Mouse (Mus musculus): ENCODE data around the gene Twist1. TPM values are rescaled to one million over a fixed set of nuclear protein-coding genes. Genes with fewer than 3 reads are reported as not detected.

Gene Twist1
- polyA plus RNA-seq, 1 experiment from 2014 or later, result 14.9 TPM

GRCm38 (mm10) chr12:33959846-33960245, 2.4 kb downstream of the Twist1 start:
- Histone ChIP-seq H3K4me1 (replicated peaks) (peaks cover 53% of the 10 kb centered on the region), H3K36me3 (no peaks in the 10 kb centered on the region), H3K4me3 (peak overlapping the region; percentile 68), H3K9me3 (no peaks in the 10 kb centered on the region), H3K27me3 (ENCODE audit: insufficient read depth, poor library complexity, severe bottlenecking) (peaks cover 100% of the 10 kb centered on the region), H3K27ac (no peak overlapping the region)
- 3% methylated on average over 3 of the region's 3 CpGs for whole genome bisulfite sequencing
- DNase-seq (ENCODE audit: low spot score), result peak; percentile 6

GRCm38 (mm10) chr12:33961013-33961412, 3.5 kb downstream of the Twist1 start:
- Histone ChIP-seq H3K4me3 (peak overlapping the region; percentile 68), H3K9me3 (no peaks in the 10 kb centered on the region), H3K27ac (no peak overlapping the region), H3K4me1 (replicated peaks) (peaks cover 49% of the 10 kb centered on the region), H3K27me3 (ENCODE audit: insufficient read depth, poor library complexity, severe bottlenecking) (peaks cover 100% of the 10 kb centered on the region), H3K36me3 (no peaks in the 10 kb centered on the region)
- DNase-seq (ENCODE audit: low spot score), result peak; percentile 3
- WGBS, result 11% methylated on average over 5 of the region's 5 CpGs

DNA sequence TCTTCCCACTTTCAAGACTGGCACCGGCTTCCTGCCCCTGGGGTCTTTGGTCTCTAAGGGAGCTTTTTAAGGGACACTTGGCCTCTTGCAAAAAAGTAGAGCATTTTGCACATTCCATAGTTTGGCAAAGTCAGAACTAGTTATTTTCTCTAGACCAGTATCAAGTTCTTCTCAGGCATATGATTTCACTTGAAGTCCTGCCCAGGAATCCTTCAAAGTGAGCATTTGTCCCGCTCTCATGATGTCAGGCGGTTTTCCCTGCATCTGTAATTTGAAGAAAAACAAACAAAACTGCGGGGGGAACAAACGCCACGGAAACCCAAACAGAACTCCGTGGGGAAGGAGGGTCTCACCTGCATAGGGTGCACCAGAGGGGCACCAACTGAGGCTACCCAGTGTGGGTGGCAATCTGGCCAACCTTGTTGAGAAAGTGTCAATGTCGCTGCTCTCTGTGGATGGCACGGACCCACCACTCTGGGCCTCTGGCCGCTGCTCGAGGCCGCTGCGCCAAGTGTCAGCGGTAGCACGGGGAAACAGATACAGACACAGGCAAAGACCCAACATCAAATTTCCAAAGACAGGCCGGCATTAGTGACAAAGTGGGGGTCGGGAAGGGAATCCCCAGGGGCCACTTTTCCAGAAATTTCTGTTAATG, 4.8 kb downstream of the Twist1 start:
- H3K4me3 ChIP-seq, result peak overlapping the region; percentile 68
- under 1% methylated on average over 17 of the region's 17 CpGs for WGBS

GRCm38 (mm10) chr12:33962773-33963130, 5.3 kb downstream of the Twist1 start:
- Histone ChIP-seq H3K27me3 (ENCODE audit: insufficient read depth, poor library complexity, severe bottlenecking) (peaks cover 100% of the 10 kb centered on the region), H3K27ac (peak overlapping the region; percentile 59; the same call in 1 of the 2 replicates), H3K36me3 (no peaks in the 10 kb centered on the region), H3K4me1 (replicated peaks) (peaks cover 53% of the 10 kb centered on the region), H3K4me3 (peak overlapping the region; percentile 68), H3K9me3 (no peaks in the 10 kb centered on the region)
- WGBS, result 3% methylated on average over 9 of the region's 9 CpGs
- no peak for DNase-seq (ENCODE audit: low spot score)

More for the DNA sequence above, 4.8 kb downstream of the Twist1 start:
- peak; percentile 57 for DNase-seq (ENCODE audit: low spot score)
- H3K36me3 ChIP-seq, result no peaks in the 10 kb centered on the region
- peak overlapping the region; percentile 59; the same call in 1 of the 2 replicates for H3K27ac ChIP-seq
- peaks cover 53% of the 10 kb centered on the region for H3K4me1 ChIP-seq (replicated peaks)
- H3K27me3 ChIP-seq (ENCODE audit: insufficient read depth, poor library complexity, severe bottlenecking), result peaks cover 100% of the 10 kb centered on the region
- no peaks in the 10 kb centered on the region for H3K9me3 ChIP-seq

GRCm38 (mm10) chr12:33963671-33964369, 6.3 kb downstream of the Twist1 start:
- Histone ChIP-seq H3K4me3 (no peak overlapping the region; the same call in 1 of the 2 replicates), H3K36me3 (no peaks in the 10 kb centered on the region), H3K9me3 (no peaks in the 10 kb centered on the region), H3K27ac (peak overlapping the region; percentile 16; the same call in 1 of the 2 replicates), H3K27me3 (ENCODE audit: insufficient read depth, poor library complexity, severe bottlenecking) (peaks cover 100% of the 10 kb centered on the region), H3K4me1 (replicated peaks) (peaks cover 53% of the 10 kb centered on the region)
- 3% methylated on average over 15 of the region's 15 CpGs for WGBS
- peak; percentile 33 for DNase-seq (ENCODE audit: low spot score)

DNA sequence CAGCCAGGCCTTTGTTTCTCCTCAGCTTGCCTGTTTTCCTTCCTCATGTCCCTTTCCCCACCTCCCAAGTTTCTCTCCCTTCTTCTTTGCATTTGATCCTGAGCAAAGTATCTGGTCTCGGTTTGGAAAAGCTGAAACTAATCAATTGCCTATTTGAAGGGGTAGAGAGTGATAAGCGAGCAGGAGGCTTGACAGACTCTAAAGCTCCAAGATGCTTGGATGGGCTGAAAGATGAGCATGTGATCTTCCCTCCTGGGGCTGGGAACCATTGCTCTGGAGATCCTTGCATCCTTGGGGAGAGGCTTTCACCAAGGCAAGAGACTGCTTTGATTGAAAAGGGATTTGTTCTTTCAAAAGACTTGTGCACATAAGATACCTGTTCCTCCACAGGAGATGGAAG, 7.0 kb downstream of the Twist1 start:
- peak; percentile 18 for DNase-seq (ENCODE audit: low spot score)
- H3K36me3 ChIP-seq, result no peaks in the 10 kb centered on the region
- H3K4me1 ChIP-seq (replicated peaks), result peaks cover 54% of the 10 kb centered on the region
- H3K9me3 ChIP-seq, result no peaks in the 10 kb centered on the region
- H3K4me3 ChIP-seq, result no peak overlapping the region
- H3K27ac ChIP-seq, result no peak overlapping the region
- peaks cover 100% of the 10 kb centered on the region for H3K27me3 ChIP-seq (ENCODE audit: insufficient read depth, poor library complexity, severe bottlenecking)
- 7% methylated on average over 2 of the region's 2 CpGs for WGBS

GRCm38 (mm10) chr12:33965661-33966360, 8.3 kb downstream of the Twist1 start:
- Histone ChIP-seq H3K27me3 (ENCODE audit: insufficient read depth, poor library complexity, severe bottlenecking) (peaks cover 100% of the 10 kb centered on the region), H3K27ac (no peak overlapping the region; the same call in 1 of the 2 replicates), H3K4me3 (no peak overlapping the region), H3K9me3 (no peaks in the 10 kb centered on the region), H3K36me3 (no peaks in the 10 kb centered on the region), H3K4me1 (replicated peaks) (peaks cover 54% of the 10 kb centered on the region)
- WGBS, result 5% methylated on average over 5 of the region's 5 CpGs
- DNase-seq (ENCODE audit: low spot score), result peak; percentile 12

- peaks cover 54% of the 10 kb centered on the region for H3K4me1 ChIP-seq (replicated peaks)
- WGBS, result under 1% methylated on average over 35 of the region's 35 CpGs
- H3K9me3 ChIP-seq, result no peaks in the 10 kb centered on the region
- no peaks in the 10 kb centered on the region for H3K36me3 ChIP-seq
- H3K27me3 ChIP-seq (ENCODE audit: insufficient read depth, poor library complexity, severe bottlenecking), result peaks cover 100% of the 10 kb centered on the region
- peak overlapping the region; percentile 74 for H3K27ac ChIP-seq
- H3K4me3 ChIP-seq, result peak overlapping the region; percentile 41
- DNase-seq (ENCODE audit: low spot score), result peak; percentile 61
These were observed 9.3 kb downstream of the Twist1 start for GRCm38 (mm10) chr12:33966490-33967415.

GRCm38 (mm10) chr12:33967514-33967913, 10.0 kb downstream of the Twist1 start:
- WGBS, result under 1% methylated on average over 21 of the region's 21 CpGs
- Histone ChIP-seq H3K27ac (peak overlapping the region; percentile 74), H3K36me3 (no peaks in the 10 kb centered on the region), H3K9me3 (no peaks in the 10 kb centered on the region), H3K27me3 (ENCODE audit: insufficient read depth, poor library complexity, severe bottlenecking) (peaks cover 99% of the 10 kb centered on the region), H3K4me3 (peak overlapping the region; percentile 41), H3K4me1 (replicated peaks) (peaks cover 49% of the 10 kb centered on the region)
- DNase-seq (ENCODE audit: low spot score), result peak; percentile 60

- H3K4me1 ChIP-seq (replicated peaks), result peaks cover 41% of the 10 kb centered on the region
- peak; percentile 44 for DNase-seq (ENCODE audit: low spot score)
- H3K36me3 ChIP-seq, result no peaks in the 10 kb centered on the region
- WGBS, result 1% methylated on average over 37 of the region's 37 CpGs
- H3K4me3 ChIP-seq, result peak overlapping the region; percentile 41
- peaks cover 97% of the 10 kb centered on the region for H3K27me3 ChIP-seq (ENCODE audit: insufficient read depth, poor library complexity, severe bottlenecking)
- peak overlapping the region; percentile 59 for H3K27ac ChIP-seq
- H3K9me3 ChIP-seq, result no peaks in the 10 kb centered on the region
These were observed 10.8 kb downstream of the Twist1 start for GRCm38 (mm10) chr12:33968041-33968897.

DNA sequence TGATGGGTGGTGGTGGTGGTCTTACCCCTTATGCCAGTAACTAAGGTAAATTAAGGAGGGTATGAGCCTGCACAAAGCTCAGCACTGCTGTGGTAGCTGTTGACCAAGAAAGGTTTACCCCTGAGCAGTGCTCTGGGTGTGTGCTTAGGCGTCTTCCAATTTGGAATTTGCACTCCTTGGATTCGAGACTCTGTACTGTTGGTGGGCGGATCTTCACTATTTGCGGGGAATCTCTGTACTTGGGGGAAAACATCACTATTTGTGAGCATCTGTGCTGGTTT, 11.4 kb downstream of the Twist1 start:
- H3K27me3 ChIP-seq (ENCODE audit: insufficient read depth, poor library complexity, severe bottlenecking), result peaks cover 96% of the 10 kb centered on the region
- no peaks in the 10 kb centered on the region for H3K9me3 ChIP-seq
- H3K36me3 ChIP-seq, result no peaks in the 10 kb centered on the region
- H3K4me1 ChIP-seq (replicated peaks), result peaks cover 35% of the 10 kb centered on the region
- whole genome bisulfite sequencing, result 6% methylated on average over 4 of the region's 4 CpGs
- no peak overlapping the region for H3K27ac ChIP-seq
- no peak for DNase-seq (ENCODE audit: low spot score)
- peak overlapping the region; percentile 41 for H3K4me3 ChIP-seq
